Mouse (Mus musculus): ENCODE measurements at regions not wholly inside any gene's neighbourhood (a gene's known extent, or its start where the extent isn't known, plus 50 kb on each side); places are given as distances from the start of the nearest gene placed in this dataset.
A peak's percentile ranks its signal among the peaks of the same experiment; 100 is the strongest.

- no peak for DNase-seq
Measured at GRCm38 (mm10) chr9:59144256-59144800, 108.1 kb upstream of the Neo1 start.

- DNase-seq, result no peak
Measured at GRCm38 (mm10) chr9:59143610-59144009, 107.4 kb upstream of the Neo1 start.

GRCm38 (mm10) chr9:59134171-59135041 lies 98.2 kb upstream of the Neo1 start:
- peak; percentile 36 to 41 for DNase-seq

- DNase-seq, result no peak
Measured at GRCm38 (mm10) chr9:59129699-59130340, 93.6 kb upstream of the Neo1 start.

GRCm38 (mm10) chr9:59129252-59129651 lies 93.0 kb upstream of the Neo1 start:
- DNase-seq, result no peak

- DNase-seq, result no peak
Measured at GRCm38 (mm10) chr9:59128023-59128422, 91.8 kb upstream of the Neo1 start.

- DNase-seq, result no peak
Measured at GRCm38 (mm10) chr9:59125886-59126285, 89.6 kb upstream of the Neo1 start.

GRCm38 (mm10) chr9:59116561-59116960 lies 80.3 kb upstream of the Neo1 start:
- no peak for DNase-seq

- DNase-seq, result no peak
Measured at GRCm38 (mm10) chr9:59113859-59114258, 77.6 kb upstream of the Neo1 start.

GRCm38 (mm10) chr9:59099738-59100137 lies 63.5 kb upstream of the Neo1 start:
- DNase-seq, result no peak

GRCm38 (mm10) chr9:59097564-59097963 lies 61.3 kb upstream of the Neo1 start:
- no peak for DNase-seq

- no peak for DNase-seq
Measured at GRCm38 (mm10) chr9:59096551-59097268, 60.5 kb upstream of the Neo1 start.

- DNase-seq, result no peak
Measured at GRCm38 (mm10) chr9:59095626-59096025, 59.4 kb upstream of the Neo1 start.

- DNase-seq, result no peak
Measured at GRCm38 (mm10) chr9:59094106-59094505, 57.9 kb upstream of the Neo1 start.

GRCm38 (mm10) chr9:59091179-59091578 lies 54.9 kb upstream of the Neo1 start:
- peak; percentile 8 to 48 for DNase-seq

- DNase-seq, result no peak
Measured at GRCm38 (mm10) chr9:59087704-59088103, 51.5 kb upstream of the Neo1 start.

- no peak for DNase-seq
Measured at GRCm38 (mm10) chr9:59087112-59087511, 50.9 kb upstream of the Neo1 start.

- DNase-seq, result no peak
Measured at GRCm38 (mm10) chr9:59086556-59087102, 50.4 kb upstream of the Neo1 start.

Data from kidney, postnatal 36 days (tissue).